Mouse (Mus musculus): Measurements from ENCODE around the gene Sirt2. TPM values are rescaled to one million over a fixed set of nuclear protein-coding genes. Genes with fewer than 3 reads are reported as not detected.

Gene Sirt2
- polyA plus RNA-seq, 1 experiment from 2014 or later: 57.2 TPM

DNA sequence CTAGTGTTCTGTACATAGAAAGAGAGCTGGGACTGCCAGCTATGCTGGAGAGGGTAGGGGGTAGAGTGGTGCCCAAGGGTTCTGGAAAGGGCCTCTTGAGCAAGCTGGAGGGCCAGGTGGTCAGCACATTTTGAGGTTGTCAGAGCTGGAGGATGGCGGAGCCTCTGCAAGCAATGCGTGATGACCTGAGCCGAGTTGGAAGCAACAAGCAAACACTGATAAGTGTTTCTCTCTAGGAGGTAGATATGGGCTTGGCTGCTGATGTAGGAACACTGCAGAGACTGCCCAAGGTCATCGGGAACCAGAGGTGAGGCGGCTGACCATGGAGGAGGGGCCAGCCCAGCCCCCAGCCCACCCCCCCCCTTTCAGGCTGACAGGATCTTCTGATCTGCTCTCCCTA, 64.4 kb downstream of the Sirt2 start:
- DNase-seq (ENCODE audit: low spot score): no peak

DNA sequence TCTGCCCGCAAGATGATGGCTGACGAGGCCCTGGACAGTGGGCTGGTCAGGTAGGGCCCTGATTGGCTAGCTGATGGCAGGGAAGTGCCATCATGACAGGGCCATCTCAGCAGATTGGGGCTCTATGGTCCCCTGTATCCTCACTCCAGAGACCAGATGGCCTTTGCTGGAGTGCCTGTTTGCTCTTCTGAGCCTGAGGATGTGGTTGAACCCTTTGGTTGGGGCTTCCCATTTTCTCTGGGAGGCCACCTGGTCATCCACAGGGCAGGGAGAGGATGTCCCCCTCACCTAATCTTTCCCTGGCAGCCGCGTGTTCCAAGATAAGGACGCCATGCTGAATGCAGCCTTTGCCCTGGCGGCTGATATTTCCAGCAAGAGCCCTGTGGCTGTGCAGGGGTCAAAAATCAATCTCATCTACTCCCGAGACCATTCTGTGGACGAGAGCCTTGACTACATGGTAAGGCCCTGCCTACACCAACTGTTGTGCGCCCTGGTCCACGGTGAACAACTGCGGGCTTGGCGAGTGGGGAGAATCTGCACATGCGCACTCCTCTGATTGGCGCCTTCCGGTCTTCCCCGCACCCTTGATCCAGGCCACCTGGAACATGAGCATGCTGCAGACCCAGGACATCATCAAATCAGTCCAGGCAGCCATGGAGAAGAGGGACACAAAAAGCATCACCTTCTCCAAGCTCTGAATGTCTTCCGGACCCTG, 65.0 kb downstream of the Sirt2 start:
- DNase-seq (ENCODE audit: low spot score): no peak

DNA sequence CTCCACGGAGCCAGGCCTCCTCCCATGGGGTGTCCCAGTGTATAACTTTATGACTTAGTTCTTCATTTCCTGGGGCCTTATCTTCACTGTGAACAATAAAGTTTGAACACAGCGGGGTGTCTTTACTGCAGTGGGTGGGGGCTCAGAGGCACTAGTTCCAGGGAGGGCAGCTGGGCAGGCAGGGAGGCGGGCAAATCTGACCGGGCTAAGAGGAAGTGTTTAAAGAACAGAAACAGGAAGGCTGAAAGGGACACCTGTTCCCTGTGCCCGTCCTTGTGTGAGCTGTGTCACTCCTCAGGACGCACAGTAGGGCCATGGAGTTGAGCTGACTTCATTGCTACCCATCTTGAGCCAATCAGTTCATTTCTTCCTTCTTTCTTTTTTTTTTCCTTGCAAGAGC, 65.6 kb downstream of the Sirt2 start:
- no peak for DNase-seq (ENCODE audit: low spot score)

DNA sequence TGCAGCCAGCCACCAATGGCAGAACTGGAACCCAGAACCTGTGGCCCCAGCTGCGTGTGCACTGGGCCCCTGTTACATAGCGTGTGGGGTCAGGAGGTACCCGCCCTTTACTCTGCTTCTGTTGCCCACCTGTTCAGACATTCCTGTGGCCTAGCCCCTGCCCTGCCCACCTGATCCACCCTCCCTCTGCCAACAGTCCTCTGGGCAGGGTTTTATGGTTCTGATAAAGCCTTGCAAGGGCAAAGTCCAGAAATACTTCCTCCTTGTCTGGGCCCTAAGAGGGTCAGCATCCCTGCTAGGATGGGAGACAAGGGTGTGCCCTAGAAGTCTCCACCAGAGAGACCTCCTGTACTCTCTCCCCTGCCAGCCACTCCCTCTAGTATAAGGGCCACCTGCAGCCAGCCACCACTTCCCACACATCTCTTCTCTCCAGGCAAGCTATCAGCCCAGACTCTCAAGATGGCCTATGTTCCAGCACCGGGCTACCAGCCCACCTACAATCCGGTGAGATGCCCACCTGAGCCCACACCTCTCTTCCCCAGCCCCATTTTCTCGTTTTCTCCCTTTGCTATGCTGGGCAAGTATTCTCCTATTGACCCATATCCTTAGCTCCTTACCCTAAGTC, 67.3 kb downstream of the Sirt2 start, which contains the start of gene Lgals4:
Gene Lgals4 (plus strand): TSS at position 132 of the 625 bp plus-strand sequence.
- DNase-seq (ENCODE audit: low spot score): no peak

DNA sequence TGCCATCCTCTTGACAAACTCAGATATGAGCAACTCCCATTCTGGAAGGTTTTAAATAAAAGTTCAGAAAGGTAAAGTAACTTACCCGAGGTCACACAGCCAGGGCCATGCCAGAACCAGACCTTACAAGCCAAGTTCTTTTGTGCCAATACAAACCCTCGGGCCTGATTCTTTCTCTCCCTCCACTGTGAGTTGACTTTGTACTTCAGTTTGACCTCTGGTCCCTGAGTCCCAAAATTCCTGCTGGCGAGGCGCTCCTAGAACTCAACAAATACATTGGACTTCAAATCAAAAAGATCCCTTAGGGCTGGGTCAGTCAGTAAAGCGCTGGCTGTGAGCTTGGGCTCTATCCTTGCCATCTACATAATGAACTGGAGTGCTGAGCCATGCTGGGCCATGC, 70.4 kb downstream of the Sirt2 start:
- no peak for DNase-seq (ENCODE audit: low spot score)

Other genes with a start within 250 kb of the Sirt2 start
- gene Ifnl3, start 243.9 kb upstream of the Sirt2 start, polyA plus RNA-seq (2015; fragmentation: Nextera tagmentation; extraction: Ambion mirVana): 0.26 and 0.34 TPM in 2 replicates
- 0.27 and 1.1 TPM in 2 replicates for gene Sycn, start 225.8 kb upstream of the Sirt2 start, polyA plus RNA-seq (2015; fragmentation: Nextera tagmentation; extraction: Ambion mirVana)
- 0.27 and 0.64 TPM in 2 replicates for gene Nccrp1, start 219.5 kb upstream of the Sirt2 start, polyA plus RNA-seq (2015; fragmentation: Nextera tagmentation; extraction: Ambion mirVana)
- gene Samd4b, start 168.6 kb upstream of the Sirt2 start, polyA plus RNA-seq (2015; fragmentation: Nextera tagmentation; extraction: Ambion mirVana): 10.5 and 10.9 TPM in 2 replicates
- 15.4 and 20.3 TPM in 2 replicates for gene Pak4, start 168.6 kb upstream of the Sirt2 start, polyA plus RNA-seq (2015; fragmentation: Nextera tagmentation; extraction: Ambion mirVana)
- 0.06 and 0.07 TPM in 2 replicates for gene Acp7, start 135.4 kb upstream of the Sirt2 start, polyA plus RNA-seq (2015; fragmentation: Nextera tagmentation; extraction: Ambion mirVana)
- gene Fbxo27, start 73.9 kb upstream of the Sirt2 start, polyA plus RNA-seq (2015; fragmentation: Nextera tagmentation; extraction: Ambion mirVana): 15.7 and 16.3 TPM in 2 replicates
- gene Fbxo17, start 49.9 kb upstream of the Sirt2 start, polyA plus RNA-seq (2015; fragmentation: Nextera tagmentation; extraction: Ambion mirVana): 3.8 and 6.3 TPM in 2 replicates
- gene Mrps12, start 24.9 kb upstream of the Sirt2 start, polyA plus RNA-seq (2015; fragmentation: Nextera tagmentation; extraction: Ambion mirVana): 169 and 190 TPM in 2 replicates
- gene Sars2, start 24.7 kb upstream of the Sirt2 start, polyA plus RNA-seq (2015; fragmentation: Nextera tagmentation; extraction: Ambion mirVana): 22.5 and 25.3 TPM in 2 replicates
- gene Ccer2, start 10.6 kb upstream of the Sirt2 start, polyA plus RNA-seq (2015; fragmentation: Nextera tagmentation; extraction: Ambion mirVana): 0.26 and 0.45 TPM in 2 replicates
- gene Nfkbib, start 777 bp downstream of the Sirt2 start, polyA plus RNA-seq (2015; fragmentation: Nextera tagmentation; extraction: Ambion mirVana): 70.0 and 74.9 TPM in 2 replicates
- gene Rinl, start 22.2 kb downstream of the Sirt2 start, polyA plus RNA-seq (2015; fragmentation: Nextera tagmentation; extraction: Ambion mirVana): 75.9 and 105 TPM in 2 replicates
- gene Hnrnpl, start 41.8 kb downstream of the Sirt2 start, polyA plus RNA-seq (2015; fragmentation: Nextera tagmentation; extraction: Ambion mirVana): 285 and 358 TPM in 2 replicates
- 167 and 184 TPM in 2 replicates for gene Ech1, start 58.5 kb downstream of the Sirt2 start, polyA plus RNA-seq (2015; fragmentation: Nextera tagmentation; extraction: Ambion mirVana)
- 10.1 and 12.0 TPM in 2 replicates for gene Lgals4, start 67.1 kb downstream of the Sirt2 start, polyA plus RNA-seq (2015; fragmentation: Nextera tagmentation; extraction: Ambion mirVana)
- 0.99 and 1.1 TPM in 2 replicates for gene Lgals7, start 97.1 kb downstream of the Sirt2 start, polyA plus RNA-seq (2015; fragmentation: Nextera tagmentation; extraction: Ambion mirVana)
- gene Capn12, start 114.7 kb downstream of the Sirt2 start, polyA plus RNA-seq (2015; fragmentation: Nextera tagmentation; extraction: Ambion mirVana): 0.23 and 0.53 TPM in 2 replicates
- gene Actn4, start 195.6 kb downstream of the Sirt2 start, polyA plus RNA-seq (2015; fragmentation: Nextera tagmentation; extraction: Ambion mirVana): 133 and 138 TPM in 2 replicates
- 497 and 515 TPM in 2 replicates for gene Eif3k, start 215.1 kb downstream of the Sirt2 start, polyA plus RNA-seq (2015; fragmentation: Nextera tagmentation; extraction: Ambion mirVana)
- gene Map4k1, start 215.3 kb downstream of the Sirt2 start, polyA plus RNA-seq (2015; fragmentation: Nextera tagmentation; extraction: Ambion mirVana): 76.3 and 78.2 TPM in 2 replicates